9 mouse cellular contexts compared by ENCODE assay signal in genomic region chr8:10865941-10866513, GRCm38 (mm10).
DNase-seq lines count a peak whose midpoint lies in the region; ATAC-seq and TF ChIP-seq lines count a peak whose summit lies in the region.
"Had no signal": no experiment of that assay in that cellular context is flagged by ENCODE, and none has a peak within 500 bp of the region (broad histone marks: within the 10 kb centered on the region; RNA-seq: fewer than 3 reads in every experiment).

No protein-coding gene starts in this region.

- TF ChIP-seq CTCF in liver, adult 2 months (IDR thresholded peaks at IDR 0.05; ENCODE audit: low read depth, low read length), result no peak

- peak; percentile 75 for DNase-seq in liver, adult 2 months (ENCODE audit: extremely low read depth, low read depth, low spot score)
- no peak for DNase-seq in liver
- DNase-seq in large intestine, adult 2 months (ENCODE audit: low read depth, low spot score), result peak; percentile 95
- no peak for DNase-seq in thymus, postnatal 25 days
- DNase-seq in left cerebral cortex, postnatal 10 days (ENCODE audit: extremely low spot score in 1 of 2, low spot score in 2 of 2), result no peak
- DNase-seq in testis, postnatal 10 days (ENCODE audit: low spot score), result no peak
- DNase-seq: right cerebral cortex, adult 18-20 months had no signal

- H3K79me2 ChIP-seq in liver, adult 2 months (ENCODE audit: control insufficient read depth, insufficient read depth, low read length), result no peaks in the 10 kb centered on the region

- no peak overlapping the region for H3K4me2 ChIP-seq in hindbrain, embryonic 16.5 days (ENCODE audit: low read length)
- no peak overlapping the region for H3K4me2 ChIP-seq in stomach, embryonic 15.5 days

- intact Hi-C loops in left cerebral cortex, postnatal 10 days (cut with DNase I), result no loop called here

- no peaks in the 10 kb centered on the region for H3K9me3 ChIP-seq in hindbrain, embryonic 16.5 days (ENCODE audit: control insufficient read depth, low read length)
- H3K9me3 ChIP-seq in stomach, embryonic 15.5 days, result no peaks in the 10 kb centered on the region

- no peak overlapping the region for H3K4me3 ChIP-seq in liver, adult 2 months (ENCODE audit: insufficient read depth, low read depth, low read length)
- no peak overlapping the region for H3K4me3 ChIP-seq in hindbrain, embryonic 16.5 days (ENCODE audit: low read length)
- H3K4me3 ChIP-seq in stomach, embryonic 15.5 days (replicated peaks), result no peak overlapping the region

- no peak for ATAC-seq in hindbrain, embryonic 16.5 days
- ATAC-seq in stomach, embryonic 15.5 days (ENCODE audit: insufficient read depth, low FRiP score, low read depth), result peak; percentile 61

- 16% methylated on average over 11 of the region's 11 CpGs for WGBS in liver, adult 2 months
- 66% methylated on average over 11 of the region's 11 CpGs for WGBS in hindbrain, embryonic 16.5 days
- 20% methylated on average over 11 of the region's 11 CpGs for WGBS in large intestine, adult 2 months
- WGBS in stomach, embryonic 15.5 days, result 40% methylated on average over 11 of the region's 11 CpGs

- H3K9ac ChIP-seq in liver, adult 2 months (ENCODE audit: low read depth, low read length), result peak overlapping the region; percentile 42; the same call in 1 of the 2 replicates
- H3K9ac ChIP-seq in hindbrain, embryonic 16.5 days (ENCODE audit: low read depth, low read length), result no peak overlapping the region; the same call in 1 of the 2 replicates
- H3K9ac ChIP-seq in stomach, embryonic 15.5 days, result no peak overlapping the region

- H3K27me3 ChIP-seq in liver, adult 2 months (ENCODE audit: control insufficient read depth, insufficient read depth, low read length), result no peaks in the 10 kb centered on the region
- H3K27me3 ChIP-seq in hindbrain, embryonic 16.5 days (replicated peaks; ENCODE audit: control insufficient read depth, insufficient read depth, low read length), result no peaks in the 10 kb centered on the region
- no peaks in the 10 kb centered on the region for H3K27me3 ChIP-seq in stomach, embryonic 15.5 days (replicated peaks)

- H3K36me3 ChIP-seq in liver, adult 2 months (ENCODE audit: control insufficient read depth, insufficient read depth, low read length), result no peaks in the 10 kb centered on the region
- no peaks in the 10 kb centered on the region for H3K36me3 ChIP-seq in hindbrain, embryonic 16.5 days (ENCODE audit: control insufficient read depth, insufficient read depth, low read length)
- H3K36me3 ChIP-seq in stomach, embryonic 15.5 days, result no peaks in the 10 kb centered on the region

- H3K27ac ChIP-seq in liver, adult 2 months (replicated peaks; ENCODE audit: insufficient read depth, low read depth, low read length), result peak overlapping the region; percentile 84
- peak overlapping the region; percentile 33; the same call in 1 of the 2 replicates for H3K27ac ChIP-seq in hindbrain, embryonic 16.5 days (ENCODE audit: low read depth, low read length)
- H3K27ac ChIP-seq in stomach, embryonic 15.5 days, result peak overlapping the region; percentile 36; the same call in 1 of the 2 replicates

- H3K4me1 ChIP-seq in liver, adult 2 months (ENCODE audit: control insufficient read depth, insufficient read depth, low read length), result peaks cover 21% of the 10 kb centered on the region
- H3K4me1 ChIP-seq in hindbrain, embryonic 16.5 days (ENCODE audit: control insufficient read depth, insufficient read depth, low read depth, low read length), result no peaks in the 10 kb centered on the region; the same call in 1 of the 2 replicates
- H3K4me1 ChIP-seq in stomach, embryonic 15.5 days, result 0 out of 2 replicates have a peak, but pooled peaks cover 2% of the 10 kb centered on the region

- no peak for TF ChIP-seq POLR2A in liver, adult 2 months (IDR thresholded peaks at IDR 0.05; ENCODE audit: extremely low read depth, insufficient read depth, low read length)

Comparison
In these comparisons a context has a peak if more than half of its experiments do, and no peak if none do; other contexts are left out.
1. DNase-seq: peak in liver, adult 2 months (single experiment) and large intestine, adult 2 months (single experiment); none in liver (single experiment), thymus, postnatal 25 days (single experiment), left cerebral cortex, postnatal 10 days (0 of 2) and testis, postnatal 10 days (single experiment).
2. H3K27ac ChIP-seq: peak in every context shown above with its lines; median percentile 84 in liver, adult 2 months; 36 in stomach, embryonic 15.5 days; 33 in hindbrain, embryonic 16.5 days.